Mouse (Mus musculus) midbrain, postnatal 0 days (tissue): ENCODE results near the gene Gm28038. TPM values are rescaled to one million over a fixed set of nuclear protein-coding genes. Genes with fewer than 3 reads are reported as not detected.
A peak's percentile ranks its signal among the peaks of the same experiment; 100 is the strongest.

ENCODE experiments used
- ATAC-seq: fragments of 200-750 bp; cut with Nextera tagmentation; 2 replicates; pipeline ENCODE4 v1.8.0; 2017; ENCODE audit warnings: moderate number of reproducible peaks, mild to moderate bottlenecking, moderate TSS enrichment, moderate library complexity; ENCODE audit not compliant: low FRiP score
- DNase-seq: peaks from one replicate; pipeline ENCODE4 v3.0.0-alpha.2; 2015; ENCODE audit warnings: low spot score
- H3K27ac ChIP-seq: fragments of 300-500 bp; sonication (generic); 2 replicates; pipeline ENCODE4 v1.5.1; 2014; ENCODE audit warnings: low read depth, mild to moderate bottlenecking, low read length, mixed read lengths
- H3K27me3 ChIP-seq: fragments of 300-500 bp; sonication (generic); 2 replicates; pipeline ENCODE4 v1.6.1; 2014; ENCODE audit warnings: low read length, control low read depth, mixed read lengths; ENCODE audit not compliant: insufficient read depth
- H3K36me3 ChIP-seq: fragments of 300-500 bp; sonication (generic); 2 replicates; pipeline ENCODE4 v1.6.1; 2014; ENCODE audit warnings: low read length, control low read depth, mixed read lengths; ENCODE audit not compliant: insufficient read depth
- H3K4me1 ChIP-seq: fragments of 300-500 bp; sonication (generic); 2 replicates; pipeline ENCODE4 v1.6.1; 2014; ENCODE audit warnings: mild to moderate bottlenecking, control low read depth, antibody characterized with exemption, low read length, mixed read lengths; ENCODE audit not compliant: insufficient read depth
- H3K4me2 ChIP-seq: fragments of 300-500 bp; sonication (generic); 2 replicates; pipeline ENCODE4 v1.6.1; 2014; ENCODE audit warnings: low read depth, mild to moderate bottlenecking, low read length, mixed read lengths; ENCODE audit not compliant: poor library complexity, severe bottlenecking
- H3K4me3 ChIP-seq: fragments of 300-500 bp; sonication (generic); 2 replicates; pipeline ENCODE4 v1.5.1; 2014; ENCODE audit warnings: low read depth, mild to moderate bottlenecking, low read length, moderate library complexity
- H3K9ac ChIP-seq: fragments of 300-500 bp; sonication (generic); replicated peaks from 2 replicates; pipeline ENCODE4 v1.6.1; 2014; ENCODE audit warnings: mild to moderate bottlenecking, low read length, moderate library complexity, mixed read lengths; ENCODE audit not compliant: poor library complexity, severe bottlenecking
- H3K9me3 ChIP-seq: fragments of 300-500 bp; sonication (generic); 2 replicates; pipeline ENCODE4 v1.6.1; 2016; ENCODE audit warnings: low read length, control low read depth
- CTCF ChIP-seq: IDR thresholded peaks from 2 replicates; pipeline ENCODE4 v1.5.1; 2016; ENCODE audit warnings: antibody characterized with exemption, mild to moderate bottlenecking
- WGBS: fragments of 180-500 bp; shearing (Covaris S2); extraction: QIAGEN DNeasy Blood & Tissue Kit; methylation state at CpG from one replicate; pipeline ENCODE4 v1.1.7; 2014; 5-methylcytosine and 5-hydroxymethylcytosine counted together
- polyA plus RNA-seq: library from polyadenylated mRNA; unstranded; fragments of >200 nt; fragmentation: Nextera tagmentation; extraction: Ambion mirVana; gene quantifications from 2 replicates; pipeline ENCODE4 v1.2.1, GENCODE M21; 2015
- total RNA-seq: library from RNA; depleted of rRNA; stranded (reverse); fragments of >200 nt; gene quantifications from 2 replicates; pipeline ENCODE4 v1.2.3, GENCODE M21; 2014

The Gm28038 gene
- total and polyA plus RNA-seq, 2 experiments from 2014 or later = not detected

GRCm38 (mm10) chr2:30264671-30265519 is 15.9 kb upstream of the Gm28038 start:
- no peak overlapping the region for H3K4me2 ChIP-seq
- DNase-seq (no peak), ATAC-seq (no peak)
- no peak overlapping the region for H3K9ac ChIP-seq
- no peaks in the 10 kb centered on the region for H3K9me3 ChIP-seq
- peak overlapping the region; percentile 73 for H3K27ac ChIP-seq
- TF ChIP-seq CTCF = no peak
- WGBS = 69% methylated on average over 7 of the region's 7 CpGs
- H3K27me3 ChIP-seq = no peaks in the 10 kb centered on the region
- peaks cover 42% of the 10 kb centered on the region for H3K36me3 ChIP-seq
- peaks cover 3% of the 10 kb centered on the region; the same call in 1 of the 2 replicates for H3K4me1 ChIP-seq
- H3K4me3 ChIP-seq = no peak overlapping the region

DNA sequence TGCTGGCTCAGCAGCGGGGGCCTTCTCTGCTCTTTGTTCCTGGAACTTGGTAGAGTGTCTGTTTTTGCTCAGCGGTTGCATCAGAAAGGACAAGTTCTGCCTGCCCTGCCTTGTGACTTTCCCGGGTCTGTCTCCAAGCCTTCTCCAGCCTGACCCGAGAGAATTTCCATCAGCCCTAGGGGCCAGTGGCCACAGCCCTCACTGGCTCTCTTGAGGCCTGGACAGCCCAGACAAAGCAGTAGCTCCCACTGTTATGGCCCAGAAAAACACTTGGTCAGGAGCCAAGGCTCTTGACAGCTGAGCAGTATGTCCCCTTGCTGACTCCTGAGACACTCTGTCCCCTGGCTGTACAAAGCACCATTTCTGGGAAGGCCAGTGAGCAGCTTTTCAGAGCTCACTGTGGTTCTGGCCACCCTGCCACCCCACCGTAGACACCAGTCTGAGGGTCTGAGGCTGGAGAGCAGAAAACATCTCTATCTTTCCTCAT is 15.0 kb upstream of the Gm28038 start, which contains the start of gene Phyhd1:
Phyhd1 (plus strand) TSS at position 437 of the 487 bp plus-strand sequence.
- DNase-seq = peak; percentile 92
- ATAC-seq = peak; percentile 52; the same call in 1 of the 2 replicates
- WGBS = 30% methylated on average over 5 of the region's 5 CpGs
- Histone ChIP-seq H3K9me3 (no peaks in the 10 kb centered on the region), H3K9ac (no peak within 1 kb of the TSS), H3K36me3 (peaks cover 38% of the 10 kb centered on the region), H3K27me3 (no peaks in the 10 kb centered on the region), H3K27ac (peak within 1 kb of the TSS; percentile 73), H3K4me1 (peaks cover 3% of the 10 kb centered on the region; the same call in 1 of the 2 replicates), H3K4me3 (no peak within 1 kb of the TSS), H3K4me2 (no peak within 1 kb of the TSS)
- TF ChIP-seq CTCF = no peak

DNA sequence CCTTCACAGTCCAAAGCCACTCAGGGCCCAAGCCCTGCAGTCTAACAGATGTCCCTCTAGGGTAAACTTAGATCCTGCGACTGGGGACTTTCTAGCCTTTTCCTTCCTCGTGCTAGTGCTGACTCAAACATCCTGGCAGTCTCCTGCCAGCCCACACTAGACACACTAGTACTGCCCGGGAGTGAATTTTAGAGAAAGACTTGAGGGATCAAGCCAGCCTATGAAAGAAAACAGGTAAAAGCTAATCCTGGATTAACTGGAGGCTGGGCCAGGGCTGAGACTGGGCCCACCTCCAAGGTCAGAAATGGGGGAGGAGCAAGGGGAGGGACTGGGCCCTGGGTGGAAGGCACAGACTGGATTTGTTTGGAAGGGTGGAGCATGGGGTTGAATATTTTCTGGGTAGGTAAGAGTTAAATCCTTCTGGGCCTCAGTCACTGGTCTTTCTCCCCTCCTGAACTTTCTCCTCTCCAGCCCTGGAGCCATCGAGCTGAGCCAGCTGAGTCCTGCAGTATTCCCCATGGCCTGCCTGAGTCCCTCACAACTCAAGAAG is 14.4 kb upstream of the Gm28038 start:
- WGBS = 12% methylated on average over 4 of the region's 4 CpGs
- Histone ChIP-seq H3K4me2 (no peak overlapping the region), H3K4me1 (peaks cover 3% of the 10 kb centered on the region; the same call in 1 of the 2 replicates), H3K27ac (peak overlapping the region; percentile 73), H3K27me3 (no peaks in the 10 kb centered on the region), H3K4me3 (no peak overlapping the region), H3K36me3 (peaks cover 36% of the 10 kb centered on the region), H3K9ac (no peak overlapping the region), H3K9me3 (no peaks in the 10 kb centered on the region)
- DNase-seq (peak; percentile 50), ATAC-seq (no peak)
- no peak for TF ChIP-seq CTCF

- no peak for ATAC-seq
- H3K9ac ChIP-seq = no peak overlapping the region
- 94% methylated on average over 2 of the region's 2 CpGs for WGBS
- H3K9me3 ChIP-seq = no peaks in the 10 kb centered on the region
- H3K27me3 ChIP-seq = no peaks in the 10 kb centered on the region
- no peak overlapping the region for H3K27ac ChIP-seq
- peaks cover 3% of the 10 kb centered on the region; the same call in 1 of the 2 replicates for H3K4me1 ChIP-seq
- TF ChIP-seq CTCF = no peak
- H3K36me3 ChIP-seq = peaks cover 28% of the 10 kb centered on the region; the same call in 1 of the 2 replicates
- DNase-seq = no peak
- H3K4me2 ChIP-seq = no peak overlapping the region
- no peak overlapping the region for H3K4me3 ChIP-seq
These were observed 13.4 kb upstream of the Gm28038 start for GRCm38 (mm10) chr2:30267466-30267865.

DNA sequence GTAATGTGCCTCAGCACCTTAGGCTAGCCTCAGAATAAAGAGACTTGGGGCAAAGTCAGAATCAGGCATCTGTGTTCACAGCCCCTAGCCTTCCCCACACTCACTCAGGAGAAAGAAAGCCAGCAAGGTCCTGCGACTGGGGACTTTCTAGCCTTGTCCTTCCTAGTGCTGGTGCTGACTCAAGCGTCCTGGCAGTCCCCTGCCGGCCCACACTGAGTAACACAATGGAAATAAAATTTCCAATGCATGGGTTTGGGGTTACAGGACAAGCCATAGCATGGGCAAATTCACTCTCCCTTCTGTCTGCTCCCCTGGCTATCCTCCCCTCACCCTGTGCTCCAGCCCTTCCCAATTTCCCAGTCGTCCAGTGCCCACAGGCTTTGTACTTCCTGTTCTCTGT is 12.5 kb upstream of the Gm28038 start:
- no peaks in the 10 kb centered on the region for H3K27me3 ChIP-seq
- H3K4me2 ChIP-seq = no peak overlapping the region
- no peak overlapping the region for H3K9ac ChIP-seq
- no peak overlapping the region for H3K4me3 ChIP-seq
- no peak for ATAC-seq
- H3K27ac ChIP-seq = no peak overlapping the region
- TF ChIP-seq CTCF = no peak
- peaks cover 3% of the 10 kb centered on the region; the same call in 1 of the 2 replicates for H3K4me1 ChIP-seq
- WGBS = 63% methylated on average over 4 of the region's 4 CpGs
- H3K36me3 ChIP-seq = peaks cover 25% of the 10 kb centered on the region; the same call in 1 of the 2 replicates
- no peaks in the 10 kb centered on the region for H3K9me3 ChIP-seq
- DNase-seq = no peak
